Mouse (Mus musculus): ENCODE data around the gene Trim9.

Trim9 gene

GRCm38 (mm10) chr12:70251210-70251884, 96.1 kb downstream of the Trim9 start:
- DNase-seq = no peak

- no peak for DNase-seq
Observed at GRCm38 (mm10) chr12:70249616-70250157, 97.7 kb downstream of the Trim9 start.

GRCm38 (mm10) chr12:70247683-70248474, 99.5 kb downstream of the Trim9 start:
- DNase-seq = no peak

- no peak for DNase-seq
Observed at GRCm38 (mm10) chr12:70242550-70242949, 104.9 kb downstream of the Trim9 start.

- DNase-seq = no peak
Observed at GRCm38 (mm10) chr12:70239741-70240140, 107.7 kb downstream of the Trim9 start.

- DNase-seq = no peak
Observed at GRCm38 (mm10) chr12:70238604-70239003, 108.8 kb downstream of the Trim9 start.

- peak; percentile 83 for DNase-seq
Observed at GRCm38 (mm10) chr12:70234938-70235484, 112.4 kb downstream of the Trim9 start.

- DNase-seq = peak; percentile 70
Observed at GRCm38 (mm10) chr12:70234411-70234810, 113.0 kb downstream of the Trim9 start.

- no peak for DNase-seq
Observed at GRCm38 (mm10) chr12:70233637-70234315, 113.6 kb downstream of the Trim9 start.

GRCm38 (mm10) chr12:70232020-70232544, 115.3 kb downstream of the Trim9 start:
- no peak for DNase-seq

- peak; percentile 25 for DNase-seq
Observed at GRCm38 (mm10) chr12:70231294-70231693, 116.1 kb downstream of the Trim9 start, which contains the start of gene Pygl. Gene Pygl, minus strand, starts transcription at chr12:70231488.

GRCm38 (mm10) chr12:70228155-70228554, 119.3 kb downstream of the Trim9 start:
- no peak for DNase-seq

GRCm38 (mm10) chr12:70227121-70227932, 120.1 kb downstream of the Trim9 start:
- DNase-seq = peak; percentile 91

- no peak for DNase-seq
Observed at GRCm38 (mm10) chr12:70226655-70227054, 120.8 kb downstream of the Trim9 start.

- DNase-seq = no peak
Observed at GRCm38 (mm10) chr12:70223331-70223730, 124.1 kb downstream of the Trim9 start.

GRCm38 (mm10) chr12:70221425-70221824, 126.0 kb downstream of the Trim9 start:
- DNase-seq = no peak

GRCm38 (mm10) chr12:70218795-70219540, 128.4 kb downstream of the Trim9 start:
- DNase-seq = no peak

GRCm38 (mm10) chr12:70216229-70216800, 131.1 kb downstream of the Trim9 start:
- DNase-seq = peak; percentile 17

GRCm38 (mm10) chr12:70214281-70214680, 133.1 kb downstream of the Trim9 start:
- DNase-seq = no peak

- no peak for DNase-seq
Observed at GRCm38 (mm10) chr12:70213601-70214000, 133.8 kb downstream of the Trim9 start.

GRCm38 (mm10) chr12:70212501-70212900, 134.9 kb downstream of the Trim9 start:
- DNase-seq = no peak
